Mouse (Mus musculus) right cerebral cortex, postnatal 36 days (tissue): ENCODE measurements at regions not wholly inside any gene's neighbourhood (a gene's known extent, or its start where the extent isn't known, plus 50 kb on each side); places are given as distances from the start of the nearest gene placed in this dataset.
"Not testable (repeated sequence)": the region's sequence is repeated elsewhere in the genome, so short reads cannot be mapped to it uniquely, and the experiment has no call there.

Experiments used
- DNase-seq, 2 experiments: peaks; one replicate each; pipeline ENCODE4 v3.0.0; 2022; ENCODE audit warnings: low spot score in 2 of 2, mixed read lengths in 1 of 2

GRCm38 (mm10) chr4:6600766-6601367 lies 1638.0 kb downstream of the Car8 start:
- DNase-seq = no peak

- no peak for DNase-seq
Observed at GRCm38 (mm10) chr4:6596321-6596720, 1642.5 kb downstream of the Car8 start.

DNA sequence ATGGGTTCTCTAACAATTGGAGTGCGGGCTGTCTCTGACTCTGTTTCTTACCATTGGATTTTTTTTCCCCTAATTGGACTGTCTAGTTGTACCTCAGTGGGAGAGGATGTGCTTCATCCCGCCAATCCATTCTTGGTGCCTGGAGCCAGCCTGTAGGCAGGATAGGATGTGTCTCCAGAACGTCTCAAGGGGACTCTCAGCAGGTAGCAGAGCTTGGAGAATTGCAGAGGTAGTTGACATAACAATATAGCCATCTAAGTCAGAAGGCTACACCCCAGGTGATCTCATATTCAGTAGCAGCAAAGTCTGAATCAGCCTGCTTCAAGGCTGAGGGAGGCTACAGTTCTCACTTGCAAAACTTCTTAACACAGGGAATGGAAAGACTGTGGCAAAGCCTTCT lies 1646.0 kb downstream of the Car8 start:
- DNase-seq = not testable (repeated sequence)

- peak in 1 of 2 experiments; percentile 8 for DNase-seq
Observed at GRCm38 (mm10) chr4:6561604-6562357, 1677.1 kb downstream of the Car8 start.

GRCm38 (mm10) chr4:6539626-6540025 lies 1699.2 kb downstream of the Car8 start:
- no peak for DNase-seq

DNA sequence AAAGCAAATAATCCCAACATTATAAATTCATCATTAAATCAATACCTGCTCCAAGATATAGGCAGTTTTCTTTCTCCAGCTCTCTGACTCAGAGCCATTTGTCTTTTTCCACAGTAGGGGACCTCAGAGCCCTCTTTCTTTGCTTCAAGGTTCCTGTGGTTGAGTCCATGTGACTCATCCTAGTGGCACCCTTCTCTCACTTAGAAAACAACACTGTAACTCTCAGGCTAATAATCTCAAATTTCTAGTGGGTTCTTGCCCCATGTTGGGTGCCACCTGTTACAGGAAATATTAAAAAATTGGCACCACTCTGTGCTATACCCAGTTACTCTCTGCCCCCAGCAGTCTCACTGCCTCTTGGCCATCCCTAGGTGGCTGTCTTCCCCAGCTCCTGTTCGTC lies 1706.4 kb downstream of the Car8 start:
- DNase-seq = no peak

GRCm38 (mm10) chr4:6517626-6518025 lies 1721.2 kb downstream of the Car8 start:
- DNase-seq = no peak

- DNase-seq = peak; percentile 40 to 60
Observed at GRCm38 (mm10) chr4:6514823-6515222, 1721.7 kb upstream of the Impad1 start.

DNA sequence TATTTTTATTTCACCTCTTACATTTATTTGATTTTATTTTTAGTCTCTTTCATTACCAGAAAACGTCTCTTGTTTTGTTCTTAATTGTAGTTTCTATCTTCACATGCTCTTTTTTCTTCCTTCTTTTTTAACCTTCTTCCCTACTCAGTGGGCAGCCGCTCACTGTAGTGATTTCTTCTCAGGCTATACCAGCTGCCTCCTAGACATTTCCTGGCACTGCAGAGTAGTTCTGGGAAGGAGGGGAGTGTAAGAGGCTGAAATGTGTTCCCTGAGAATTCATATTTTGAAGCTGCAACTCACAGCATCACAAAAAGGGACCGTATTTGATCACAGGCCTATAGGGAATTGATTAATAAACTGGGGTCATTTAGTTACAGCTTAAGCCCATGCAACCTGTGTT lies 1720.5 kb upstream of the Impad1 start:
- DNase-seq = no peak

DNA sequence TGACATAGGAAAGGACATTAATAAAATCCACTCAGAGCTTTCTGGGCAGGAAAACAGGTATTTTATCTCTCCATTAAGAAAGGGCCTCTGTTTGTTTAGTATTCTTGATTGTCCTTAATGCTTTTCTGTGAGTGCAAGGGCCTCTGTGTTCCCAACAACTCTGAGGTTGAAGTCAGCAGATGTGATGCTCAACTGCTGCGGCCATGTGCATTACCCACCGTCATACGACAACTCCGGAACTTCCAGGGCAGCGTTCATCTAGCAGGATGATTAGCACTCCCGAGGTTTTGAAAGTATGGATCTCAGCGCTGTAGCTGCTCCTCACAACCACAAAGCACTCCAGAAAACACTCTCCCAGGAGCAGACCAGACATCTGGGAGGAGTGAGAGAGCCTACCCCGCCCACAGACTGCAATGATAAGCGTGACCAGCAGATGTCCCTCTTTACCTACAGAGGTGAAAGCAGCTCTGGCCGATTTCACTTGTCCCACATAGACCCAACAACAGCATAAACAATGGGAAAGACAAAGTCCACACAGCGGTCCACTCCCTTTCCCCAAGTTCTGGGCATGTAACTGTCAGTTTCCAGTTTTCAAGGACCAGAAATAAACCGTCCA lies 1719.7 kb upstream of the Impad1 start:
- DNase-seq = peak; percentile 80 to 83

- DNase-seq = no peak
Observed at GRCm38 (mm10) chr4:6508091-6508490, 1714.9 kb upstream of the Impad1 start.
